18 mouse cellular contexts compared by ENCODE assay signal in genomic region chr7:107454660-107455059, GRCm38 (mm10).
DNase-seq lines count a peak whose midpoint lies in the region; ATAC-seq and TF ChIP-seq lines count a peak whose summit lies in the region.
"Had no signal": no experiment of that assay in that cellular context is flagged by ENCODE, and none has a peak within 500 bp of the region (broad histone marks: within the 10 kb centered on the region; RNA-seq: fewer than 3 reads in every experiment).

No protein-coding gene starts in this region.

- H3K4me3 ChIP-seq in cerebellum, adult 2 months (replicated peaks; ENCODE audit: insufficient read depth, low read depth, low read length), result no peak overlapping the region
- no peak overlapping the region for H3K4me3 ChIP-seq in hindbrain, embryonic 14.5 days (replicated peaks; ENCODE audit: low read length)
- H3K4me3 ChIP-seq in hindbrain, embryonic 11.5 days (ENCODE audit: low read depth, low read length), result no peak overlapping the region
- H3K4me3 ChIP-seq in midbrain, embryonic 13.5 days (replicated peaks), result no peak overlapping the region
- H3K4me3 ChIP-seq in midbrain, embryonic 10.5 days, result no peak overlapping the region
- H3K4me3 ChIP-seq in hindbrain, postnatal 0 days (ENCODE audit: low read length), result no peak overlapping the region
- H3K4me3 ChIP-seq: embryonic facial prominence, embryonic 13.5 days; heart, adult 2 months; left cerebral cortex, adult 2 months; neural tube, embryonic 12.5 days had no signal

- no peaks in the 10 kb centered on the region for H3K27me3 ChIP-seq in cerebellum, adult 2 months (ENCODE audit: control insufficient read depth, insufficient read depth, low read length)
- H3K27me3 ChIP-seq in hindbrain, embryonic 14.5 days (ENCODE audit: control insufficient read depth, insufficient read depth, low read length), result no peaks in the 10 kb centered on the region
- no peaks in the 10 kb centered on the region for H3K27me3 ChIP-seq in hindbrain, embryonic 11.5 days (ENCODE audit: control insufficient read depth, insufficient read depth, low read length)
- H3K27me3 ChIP-seq in midbrain, embryonic 13.5 days, result no peaks in the 10 kb centered on the region
- H3K27me3 ChIP-seq in midbrain, embryonic 10.5 days (ENCODE audit: low read depth, poor library complexity, severe bottlenecking), result no peaks in the 10 kb centered on the region
- no peaks in the 10 kb centered on the region for H3K27me3 ChIP-seq in hindbrain, postnatal 0 days (ENCODE audit: insufficient read depth, low read length)
- H3K27me3 ChIP-seq: embryonic facial prominence, embryonic 13.5 days; neural tube, embryonic 12.5 days; Patski had no signal

- peak in 1 of 2 experiments; percentile 47 for DNase-seq in cerebellum, adult 2 months
- no peak for DNase-seq in cerebellum, adult 18-20 months
- DNase-seq in hindbrain, embryonic 14.5 days (ENCODE audit: low spot score), result no peak
- DNase-seq in hindbrain, embryonic 11.5 days (ENCODE audit: low spot score), result no peak
- DNase-seq in midbrain, embryonic 10.5 days (ENCODE audit: low spot score), result no peak
- DNase-seq in hindbrain, postnatal 0 days (ENCODE audit: low spot score), result no peak
- DNase-seq: adrenal gland, adult 8-10 months; gastrocnemius, postnatal 14 days; heart, adult 2 months; heart, postnatal 4 days; lung, postnatal 10 days; thymus, postnatal 25 days had no signal

- 40% methylated on average over 2 of the region's 2 CpGs for WGBS in cerebellum, adult 2 months
- 79% methylated on average over 2 of the region's 2 CpGs for WGBS in hindbrain, embryonic 14.5 days
- WGBS in hindbrain, embryonic 11.5 days, result 81% methylated on average over 2 of the region's 2 CpGs
- 84% methylated on average over 2 of the region's 2 CpGs for WGBS in midbrain, embryonic 13.5 days
- 81% methylated on average over 2 of the region's 2 CpGs for WGBS in midbrain, embryonic 10.5 days
- 71% methylated on average over 2 of the region's 2 CpGs for WGBS in hindbrain, postnatal 0 days

- peak overlapping the region; percentile 52 for H3K27ac ChIP-seq in cerebellum, adult 2 months (ENCODE audit: insufficient read depth, low read length)
- no peak overlapping the region for H3K27ac ChIP-seq in hindbrain, embryonic 14.5 days
- no peak overlapping the region for H3K27ac ChIP-seq in hindbrain, embryonic 11.5 days (ENCODE audit: low read depth, low read length)
- no peak overlapping the region for H3K27ac ChIP-seq in midbrain, embryonic 13.5 days
- H3K27ac ChIP-seq in midbrain, embryonic 10.5 days (replicated peaks), result no peak overlapping the region
- H3K27ac ChIP-seq in hindbrain, postnatal 0 days, result peak overlapping the region; percentile 11; the same call in 1 of the 2 replicates
- H3K27ac ChIP-seq: embryonic facial prominence, embryonic 13.5 days; heart, adult 2 months; left cerebral cortex, adult 2 months; neural tube, embryonic 12.5 days had no signal

- H3K9me3 ChIP-seq in hindbrain, embryonic 14.5 days (ENCODE audit: control insufficient read depth, low read length), result no peaks in the 10 kb centered on the region
- H3K9me3 ChIP-seq in hindbrain, embryonic 11.5 days (ENCODE audit: control insufficient read depth, low read length), result no peaks in the 10 kb centered on the region
- no peaks in the 10 kb centered on the region for H3K9me3 ChIP-seq in midbrain, embryonic 13.5 days
- no peaks in the 10 kb centered on the region for H3K9me3 ChIP-seq in midbrain, embryonic 10.5 days (replicated peaks)
- H3K9me3 ChIP-seq in hindbrain, postnatal 0 days (ENCODE audit: low read length), result no peaks in the 10 kb centered on the region
- H3K9me3 ChIP-seq: embryonic facial prominence, embryonic 13.5 days; neural tube, embryonic 12.5 days had no signal

- ATAC-seq in hindbrain, embryonic 14.5 days (ENCODE audit: low FRiP score), result peak; percentile 73; the same call in 1 of the 2 replicates
- ATAC-seq in hindbrain, embryonic 11.5 days (ENCODE audit: low FRiP score), result no peak
- 0 out of 2 replicates have a peak, but pooled peaks have one; percentile 37 for ATAC-seq in midbrain, embryonic 13.5 days
- ATAC-seq in hindbrain, postnatal 0 days, result peak; percentile 24; the same call in 1 of the 2 replicates
- ATAC-seq: CD4-positive, CD25-positive, alpha-beta regulatory T cell, adult 4 months; Patski had no signal

- peaks cover 18% of the 10 kb centered on the region for H3K4me1 ChIP-seq in cerebellum, adult 2 months (ENCODE audit: control insufficient read depth, insufficient read depth, low read length)
- peaks cover 3% of the 10 kb centered on the region; the same call in 1 of the 2 replicates for H3K4me1 ChIP-seq in hindbrain, embryonic 14.5 days (replicated peaks; ENCODE audit: control insufficient read depth, insufficient read depth, low read length)
- no peaks in the 10 kb centered on the region for H3K4me1 ChIP-seq in hindbrain, embryonic 11.5 days (replicated peaks; ENCODE audit: control insufficient read depth, insufficient read depth, low read length)
- H3K4me1 ChIP-seq in midbrain, embryonic 13.5 days (replicated peaks), result no peaks in the 10 kb centered on the region
- H3K4me1 ChIP-seq in midbrain, embryonic 10.5 days, result no peaks in the 10 kb centered on the region
- H3K4me1 ChIP-seq in hindbrain, postnatal 0 days (ENCODE audit: insufficient read depth, low read length), result no peaks in the 10 kb centered on the region
- H3K4me1 ChIP-seq: embryonic facial prominence, embryonic 13.5 days; neural tube, embryonic 12.5 days had no signal

- no peaks in the 10 kb centered on the region for H3K36me3 ChIP-seq in hindbrain, embryonic 14.5 days (replicated peaks; ENCODE audit: control insufficient read depth, insufficient read depth)
- H3K36me3 ChIP-seq in hindbrain, embryonic 11.5 days (ENCODE audit: control insufficient read depth, insufficient read depth, low read length), result no peaks in the 10 kb centered on the region
- no peaks in the 10 kb centered on the region for H3K36me3 ChIP-seq in midbrain, embryonic 13.5 days
- H3K36me3 ChIP-seq in midbrain, embryonic 10.5 days, result no peaks in the 10 kb centered on the region
- no peaks in the 10 kb centered on the region for H3K36me3 ChIP-seq in hindbrain, postnatal 0 days (ENCODE audit: insufficient read depth, low read length)
- H3K36me3 ChIP-seq: embryonic facial prominence, embryonic 13.5 days; neural tube, embryonic 12.5 days had no signal

- TF ChIP-seq POLR2A in cerebellum, adult 2 months (IDR thresholded peaks at IDR 0.05; ENCODE audit: borderline replicate concordance, insufficient read depth, low read length), result no peak

- no peak overlapping the region for H3K4me2 ChIP-seq in hindbrain, embryonic 14.5 days (replicated peaks)
- no peak overlapping the region for H3K4me2 ChIP-seq in hindbrain, embryonic 11.5 days (replicated peaks; ENCODE audit: low read depth, low read length)
- H3K4me2 ChIP-seq in midbrain, embryonic 13.5 days (replicated peaks), result no peak overlapping the region
- H3K4me2 ChIP-seq in hindbrain, postnatal 0 days (ENCODE audit: low read depth, low read length), result no peak overlapping the region
- H3K4me2 ChIP-seq: embryonic facial prominence, embryonic 13.5 days; neural tube, embryonic 12.5 days had no signal

- no peak overlapping the region for H3K9ac ChIP-seq in hindbrain, embryonic 14.5 days
- no peak overlapping the region for H3K9ac ChIP-seq in hindbrain, embryonic 11.5 days (ENCODE audit: low read depth, low read length)
- H3K9ac ChIP-seq in midbrain, embryonic 13.5 days (replicated peaks), result no peak overlapping the region
- H3K9ac ChIP-seq in hindbrain, postnatal 0 days (replicated peaks; ENCODE audit: low read length), result no peak overlapping the region
- H3K9ac ChIP-seq: embryonic facial prominence, embryonic 13.5 days; neural tube, embryonic 12.5 days had no signal

- TF ChIP-seq CTCF in cerebellum, adult 2 months (IDR thresholded peaks at IDR 0.05; ENCODE audit: borderline replicate concordance, insufficient read depth, low read depth, low read length), result no peak
- TF ChIP-seq CTCF in hindbrain, postnatal 0 days (IDR thresholded peaks at IDR 0.05; ENCODE audit: low read depth), result no peak

Comparison
In these comparisons a context has a peak if more than half of its experiments do, and no peak if none do; other contexts are left out.
1. H3K27ac ChIP-seq: peak in cerebellum, adult 2 months (single experiment) and hindbrain, postnatal 0 days (single experiment); none in hindbrain, embryonic 14.5 days (single experiment), hindbrain, embryonic 11.5 days (single experiment), midbrain, embryonic 13.5 days (single experiment) and midbrain, embryonic 10.5 days (single experiment).